Mouse (Mus musculus): ENCODE data around the gene Rasa2.

DNA sequence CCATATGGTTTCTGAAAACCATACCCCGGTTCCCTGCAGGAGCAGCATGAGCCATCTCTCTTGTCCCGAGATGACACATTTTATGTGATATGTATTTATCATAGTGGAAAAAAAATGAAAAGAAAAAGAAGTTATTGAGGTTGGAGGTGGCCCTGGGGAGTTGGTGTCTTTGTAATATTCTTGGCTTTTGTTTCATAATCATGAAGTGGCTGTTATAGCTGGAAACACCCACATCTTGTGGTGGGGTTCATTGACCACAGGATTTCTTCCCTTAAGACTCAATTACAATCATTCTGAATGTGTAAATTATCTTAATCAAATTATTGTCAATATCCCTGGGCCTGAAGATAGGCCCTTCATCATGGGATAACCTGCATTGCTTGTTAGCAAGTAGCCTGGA is 13.4 kb upstream of the Rasa2 start:
- TF ChIP-seq CTCF (IDR thresholded peaks at IDR 0.05; ENCODE audit: borderline replicate concordance, extremely low read depth, insufficient read depth, insufficient read length) (no peak), POLR2A (IDR thresholded peaks at IDR 0.05; ENCODE audit: borderline replicate concordance, extremely low read depth, insufficient read depth, insufficient read length, poor library complexity, severe bottlenecking) (no peak)

Measured in brain, embryonic 14.5 days (tissue).